Mouse (Mus musculus) brown adipose tissue, adult 24 weeks (tissue): Measurements from ENCODE around the gene Cacnb4. TPM values are rescaled to one million over a fixed set of nuclear protein-coding genes. Genes with fewer than 3 reads are reported as not detected.

Experiments used
- H3K27ac ChIP-seq: fragments of 200-500 bp; replicated peaks from 2 replicates; pipeline ENCODE4 v1.5.1; 2012; ENCODE audit warnings: low read depth, mild to moderate bottlenecking, low read length
- H3K4me1 ChIP-seq: fragments of 200-500 bp; 2 replicates; pipeline ENCODE4 v1.6.1; 2012; ENCODE audit warnings: low read length, mixed read lengths; ENCODE audit not compliant: control insufficient read depth, insufficient read depth, insufficient read length
- H3K4me3 ChIP-seq: fragments of 200-500 bp; 2 replicates; pipeline ENCODE4 v1.5.1; 2012; ENCODE audit warnings: low read depth, mild to moderate bottlenecking, low read length, moderate library complexity; ENCODE audit not compliant: insufficient read depth
- polyA plus RNA-seq: library from polyadenylated mRNA; stranded (reverse); fragments of >200 nt; gene quantifications from 2 replicates; pipeline ENCODE4 v1.2.4, GENCODE M21; 2012; ENCODE audit not compliant: missing spikeins, insufficient read depth, insufficient read length

The Cacnb4 gene
- polyA plus RNA-seq: not detected in 2 replicates

DNA sequence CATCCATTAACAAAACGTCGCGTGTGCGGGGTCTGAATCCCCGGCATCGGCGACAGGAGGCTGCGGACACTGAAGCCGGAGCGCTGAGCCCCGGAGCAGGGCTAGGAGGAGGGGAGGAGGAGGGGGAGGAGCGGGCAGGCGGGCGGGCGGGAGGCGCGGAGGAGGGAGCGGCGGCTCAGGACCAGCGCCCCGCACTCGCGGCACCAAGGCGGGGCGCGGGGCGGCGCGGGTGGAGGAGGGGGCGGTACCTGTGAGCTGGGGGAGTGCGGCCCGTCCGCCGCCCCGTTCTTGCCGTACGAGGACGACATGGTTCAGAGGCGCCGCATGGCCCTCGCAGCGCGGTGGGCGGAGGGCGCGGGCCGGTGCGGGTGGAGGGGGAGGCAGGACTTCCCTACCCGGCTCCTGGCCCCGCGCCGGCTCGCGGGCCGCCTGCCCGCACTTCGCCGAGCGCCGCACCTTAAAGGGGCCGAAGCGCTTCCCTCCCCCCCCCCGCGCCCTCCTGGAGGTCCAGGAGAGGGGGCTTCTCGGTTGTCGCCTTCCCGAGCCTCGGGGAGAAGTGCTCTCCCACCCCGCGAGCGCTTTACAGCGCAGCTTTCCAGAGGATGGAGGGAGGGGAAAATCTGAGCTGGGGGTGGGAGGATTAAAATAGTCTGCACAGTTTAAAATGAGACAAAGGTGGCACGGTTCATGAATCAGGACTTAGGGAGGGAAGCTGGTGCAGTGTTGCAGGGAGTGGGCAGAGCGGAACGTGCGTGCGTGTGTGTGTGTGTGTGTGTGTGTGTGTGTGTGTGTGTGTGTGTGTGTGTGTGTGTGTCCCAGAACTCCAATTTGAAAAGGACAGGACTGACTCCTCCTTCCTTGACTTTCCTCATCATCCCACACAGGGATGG lies at the start of gene Cacnb4:
Gene Cacnb4 (minus strand): TSS at position 809 of the 890 bp plus-strand sequence.
- peak within 1 kb of the TSS; percentile 53 for H3K4me3 ChIP-seq
- no peaks in the 10 kb centered on the region for H3K4me1 ChIP-seq
- no peak within 1 kb of the TSS for H3K27ac ChIP-seq

DNA sequence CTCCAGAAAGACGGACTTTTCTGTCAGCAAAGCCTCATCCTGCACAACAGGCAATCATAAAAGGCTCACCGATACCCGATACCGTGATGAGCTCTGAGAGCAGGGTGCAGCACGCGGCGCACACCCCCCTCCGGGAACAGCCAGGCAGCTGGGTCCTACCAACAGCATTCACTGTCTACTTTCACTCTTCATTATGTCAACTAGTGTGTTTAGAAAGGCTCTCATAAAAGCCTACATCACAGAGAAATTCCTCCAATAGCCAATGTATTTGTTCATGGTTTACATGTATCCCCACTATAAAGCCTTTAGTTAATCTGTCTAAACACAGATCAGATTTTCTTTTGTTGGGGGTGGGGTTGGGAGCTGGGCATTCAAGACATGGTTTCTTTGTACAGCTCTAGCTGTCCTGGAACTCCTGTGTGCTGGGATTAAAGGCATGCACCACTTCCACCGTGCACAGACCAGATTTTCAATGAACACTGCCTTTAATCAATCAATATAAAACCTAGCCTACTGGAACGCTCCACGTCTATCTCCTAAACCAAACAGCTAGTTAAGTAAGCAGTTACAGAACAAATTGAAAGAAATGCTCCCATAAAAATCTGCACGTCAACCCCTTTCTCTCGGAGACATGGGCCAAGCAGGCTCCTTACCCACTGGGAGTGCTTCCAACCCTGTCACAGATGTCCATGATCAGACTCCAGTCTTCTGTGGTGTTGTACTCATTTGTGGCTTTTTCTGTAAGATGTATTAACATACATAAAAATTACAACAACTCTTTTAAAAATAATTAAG lies 43.8 kb upstream of the Cacnb4 start:
- Histone ChIP-seq H3K4me1 (no peaks in the 10 kb centered on the region), H3K27ac (peak overlapping the region; percentile 21; the same call in 1 of the 2 replicates), H3K4me3 (peak overlapping the region; percentile 14)

DNA sequence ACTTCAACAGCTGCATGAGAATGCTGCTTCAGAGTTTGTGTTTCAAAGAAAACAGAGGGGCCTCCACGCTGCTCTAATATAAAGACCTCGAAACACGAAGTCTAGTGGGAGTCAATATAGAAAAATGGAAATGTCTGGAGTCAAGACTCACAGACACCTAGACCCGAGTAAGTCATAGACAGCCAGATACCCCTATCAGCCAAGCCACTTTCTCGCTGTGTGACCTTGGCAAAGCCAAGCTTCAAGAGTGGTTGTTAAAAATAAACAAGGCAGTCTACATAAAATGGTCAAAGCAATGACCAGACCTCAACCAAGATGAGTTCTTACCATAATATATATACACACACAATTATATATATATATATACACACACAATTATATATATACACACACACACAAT lies 40.4 kb upstream of the Cacnb4 start:
- Histone ChIP-seq H3K4me3 (no peak overlapping the region), H3K4me1 (no peaks in the 10 kb centered on the region), H3K27ac (no peak overlapping the region)

DNA sequence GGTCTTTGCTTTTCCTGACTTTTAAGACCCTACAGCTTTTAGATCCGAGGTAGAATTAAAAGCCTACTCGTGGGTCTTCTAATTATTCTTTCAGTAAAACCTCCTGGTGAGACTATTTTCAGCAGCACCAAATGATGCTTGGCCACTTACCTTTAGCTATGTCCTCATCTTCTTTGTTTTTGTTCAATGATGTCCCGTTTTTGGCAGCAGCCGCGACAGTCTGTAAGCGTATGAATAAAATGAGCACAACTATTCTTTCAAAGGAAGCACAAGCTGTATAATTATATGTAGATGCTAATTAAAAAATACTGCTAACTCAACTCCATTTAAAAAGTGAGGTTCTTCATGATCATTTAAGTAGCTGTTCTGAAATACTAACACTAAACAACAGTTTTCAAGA lies 38.9 kb upstream of the Cacnb4 start:
- Histone ChIP-seq H3K27ac (no peak overlapping the region), H3K4me3 (no peak overlapping the region), H3K4me1 (no peaks in the 10 kb centered on the region)

DNA sequence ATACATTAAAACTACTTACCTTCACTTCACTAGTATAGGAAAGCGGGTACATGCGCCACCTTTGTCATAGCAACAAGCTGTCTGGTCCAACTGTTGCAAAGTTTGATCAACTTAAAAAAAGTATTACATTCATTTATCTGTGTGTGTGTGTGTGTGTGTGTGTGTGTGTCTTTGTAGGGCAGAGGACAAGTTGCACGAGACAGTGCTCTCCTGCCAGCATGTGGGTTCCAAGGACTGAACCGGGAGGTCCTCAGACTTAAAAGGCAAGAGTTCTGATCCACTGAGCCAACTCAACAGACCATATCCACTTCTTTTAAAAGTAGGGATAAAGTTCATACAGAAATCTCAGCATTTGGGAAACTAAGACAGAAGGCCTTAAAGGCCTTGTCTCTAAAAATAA lies 37.5 kb upstream of the Cacnb4 start:
- no peak overlapping the region for H3K4me3 ChIP-seq
- no peaks in the 10 kb centered on the region for H3K4me1 ChIP-seq
- no peak overlapping the region for H3K27ac ChIP-seq

DNA sequence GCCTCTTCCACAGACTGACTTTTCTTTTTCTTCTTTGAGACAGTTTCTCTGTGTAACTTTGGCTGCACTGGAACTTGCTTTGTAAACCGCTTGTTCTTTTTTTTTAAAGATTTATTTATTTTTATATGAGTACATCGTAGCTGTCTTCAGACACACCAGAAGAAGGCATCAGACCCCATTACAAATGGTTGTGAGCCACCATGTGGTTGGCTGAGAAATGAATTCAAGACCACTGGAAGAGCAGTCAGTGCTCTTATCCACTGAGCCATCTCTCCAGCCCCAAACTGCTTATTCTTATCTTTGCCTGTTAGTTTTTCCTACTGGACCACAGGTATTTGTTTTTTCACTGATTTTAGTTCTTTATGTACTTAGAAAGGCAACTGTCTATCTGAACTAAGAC lies 34.2 kb upstream of the Cacnb4 start:
- Histone ChIP-seq H3K4me3 (no peak overlapping the region), H3K27ac (no peak overlapping the region), H3K4me1 (no peaks in the 10 kb centered on the region)

DNA sequence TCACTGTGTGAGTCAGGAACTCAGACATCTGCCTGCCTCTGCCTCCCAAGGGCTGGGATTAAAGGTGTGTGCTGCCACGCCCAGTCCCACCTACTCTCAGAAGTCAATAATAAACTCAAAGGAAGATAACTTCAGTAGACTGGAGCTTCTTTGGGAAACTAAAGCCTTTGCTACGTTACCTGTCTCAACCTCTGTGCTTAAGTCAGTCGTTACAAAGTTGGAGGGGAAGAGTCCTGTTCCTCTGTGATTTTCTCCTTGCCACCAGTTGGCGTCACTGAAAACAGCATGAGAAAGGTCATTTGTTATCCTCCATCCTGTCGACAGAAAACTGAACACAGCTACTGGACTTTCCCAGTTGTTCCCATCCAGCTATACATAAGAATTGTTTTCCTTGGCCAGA lies 32.8 kb upstream of the Cacnb4 start:
- H3K27ac ChIP-seq: no peak overlapping the region
- H3K4me1 ChIP-seq: no peaks in the 10 kb centered on the region
- no peak overlapping the region for H3K4me3 ChIP-seq

DNA sequence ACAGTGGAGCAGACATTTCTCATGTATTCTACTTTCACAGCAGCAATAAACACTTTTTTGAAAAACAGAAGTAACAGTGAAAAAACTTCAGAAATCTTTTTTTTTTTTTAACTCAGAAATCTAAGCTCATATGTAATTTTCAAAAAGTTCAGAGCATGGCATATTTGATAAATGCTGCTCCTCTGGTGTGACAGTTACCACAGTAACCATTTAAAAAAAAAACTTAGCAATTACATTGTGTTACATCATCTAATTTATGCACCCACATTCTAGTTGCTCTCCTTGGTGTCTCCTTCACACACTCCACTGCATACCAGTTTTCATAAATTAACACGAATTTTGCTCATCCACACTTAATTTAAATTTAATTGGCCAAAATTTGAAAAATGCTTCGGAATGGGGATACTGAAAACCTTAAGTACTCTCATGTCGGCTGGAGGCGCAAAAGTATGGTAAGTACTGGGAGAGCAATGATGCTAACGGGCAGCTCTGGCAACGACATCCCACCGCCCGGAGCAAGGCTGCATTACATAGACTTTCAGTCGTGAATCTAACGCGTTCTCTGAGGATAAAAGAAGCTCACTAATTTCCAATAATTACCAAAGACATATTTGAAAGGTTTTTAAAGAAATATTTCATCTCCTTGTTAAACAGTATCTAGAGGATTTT lies 24.9 kb upstream of the Cacnb4 start:
- no peak overlapping the region for H3K4me3 ChIP-seq
- no peak overlapping the region for H3K27ac ChIP-seq
- no peaks in the 10 kb centered on the region for H3K4me1 ChIP-seq

DNA sequence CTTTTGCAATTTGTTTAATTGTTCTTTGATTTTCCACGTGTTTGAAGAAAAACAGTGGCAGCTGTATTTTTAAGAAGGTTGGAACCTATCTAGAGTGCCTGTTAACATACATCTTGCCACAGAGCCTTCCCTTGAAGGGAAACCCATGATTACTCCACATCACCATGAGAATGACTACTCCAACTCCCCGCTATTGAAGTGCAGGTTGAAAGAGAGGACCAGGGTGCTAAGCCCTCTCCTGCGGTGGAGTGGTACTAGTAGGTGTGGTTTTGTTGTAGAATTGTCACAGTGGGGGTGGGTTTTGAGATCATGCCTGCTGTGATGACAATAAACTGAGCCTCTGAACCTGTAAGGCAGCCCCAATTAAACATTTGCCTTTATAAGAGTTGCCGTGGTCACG lies 23.7 kb upstream of the Cacnb4 start:
- H3K4me1 ChIP-seq: no peaks in the 10 kb centered on the region
- H3K27ac ChIP-seq: no peak overlapping the region
- H3K4me3 ChIP-seq: no peak overlapping the region

DNA sequence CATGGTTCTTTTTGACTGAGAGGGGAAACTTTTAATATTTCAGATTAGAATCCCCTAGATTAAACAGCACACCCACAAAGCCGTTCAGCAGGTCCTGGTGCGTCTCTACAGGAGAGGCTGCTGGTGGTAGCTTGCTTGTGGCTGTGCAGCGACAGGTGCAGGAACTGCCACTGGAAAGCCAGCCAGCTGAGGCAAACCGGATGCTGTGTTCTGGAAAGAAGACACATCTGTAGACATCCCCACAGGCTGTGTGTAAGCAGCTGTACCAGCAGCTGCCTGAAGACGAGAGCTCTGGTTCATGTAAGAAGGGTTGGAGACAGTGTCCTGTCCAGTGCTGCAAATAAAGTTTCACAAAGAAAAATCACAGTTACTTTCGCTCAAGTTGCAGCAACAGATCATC lies 18.0 kb upstream of the Cacnb4 start:
- H3K4me3 ChIP-seq: no peak overlapping the region
- no peaks in the 10 kb centered on the region for H3K4me1 ChIP-seq
- H3K27ac ChIP-seq: no peak overlapping the region

DNA sequence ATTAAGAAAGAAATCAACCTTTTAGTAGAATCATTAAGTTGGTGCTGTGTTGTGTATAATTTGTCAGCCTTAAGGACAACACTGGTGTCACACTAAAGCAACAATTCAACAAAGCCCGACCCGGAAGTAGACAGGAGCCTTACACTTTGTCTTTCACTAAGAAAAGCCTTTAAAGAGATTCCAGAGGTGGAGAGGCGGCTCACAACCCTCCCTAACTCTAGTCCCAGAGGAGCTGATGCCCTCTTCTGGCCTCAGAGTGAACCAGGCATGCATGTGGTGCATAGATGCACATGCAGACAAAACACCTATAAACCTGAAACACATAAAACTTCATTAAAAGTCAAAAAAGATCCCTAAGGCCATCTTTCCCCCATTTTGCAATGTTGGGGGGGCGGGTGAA lies 15.1 kb upstream of the Cacnb4 start:
- Histone ChIP-seq H3K27ac (no peak overlapping the region), H3K4me3 (no peak overlapping the region), H3K4me1 (no peaks in the 10 kb centered on the region)

DNA sequence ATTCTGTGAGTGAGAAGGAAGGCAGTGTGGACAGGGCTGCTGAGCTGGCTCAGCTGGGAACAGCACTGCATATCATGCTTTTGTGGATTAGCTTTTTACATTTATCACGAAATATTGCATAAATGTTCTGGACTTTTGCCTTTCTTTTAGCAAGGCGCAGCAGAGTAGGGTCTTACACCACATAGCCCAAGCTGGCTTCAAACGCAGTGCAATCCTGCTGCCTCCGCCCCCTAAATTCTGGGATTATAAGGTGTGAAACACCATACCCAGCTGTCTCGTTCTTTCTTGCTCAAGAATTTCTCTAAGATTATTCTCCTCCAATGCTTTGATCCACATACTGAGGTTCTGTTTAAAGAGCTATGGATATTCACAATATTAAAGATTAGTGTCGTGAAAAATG lies 10.0 kb upstream of the Cacnb4 start:
- no peaks in the 10 kb centered on the region for H3K4me1 ChIP-seq
- H3K4me3 ChIP-seq: no peak overlapping the region
- H3K27ac ChIP-seq: no peak overlapping the region

DNA sequence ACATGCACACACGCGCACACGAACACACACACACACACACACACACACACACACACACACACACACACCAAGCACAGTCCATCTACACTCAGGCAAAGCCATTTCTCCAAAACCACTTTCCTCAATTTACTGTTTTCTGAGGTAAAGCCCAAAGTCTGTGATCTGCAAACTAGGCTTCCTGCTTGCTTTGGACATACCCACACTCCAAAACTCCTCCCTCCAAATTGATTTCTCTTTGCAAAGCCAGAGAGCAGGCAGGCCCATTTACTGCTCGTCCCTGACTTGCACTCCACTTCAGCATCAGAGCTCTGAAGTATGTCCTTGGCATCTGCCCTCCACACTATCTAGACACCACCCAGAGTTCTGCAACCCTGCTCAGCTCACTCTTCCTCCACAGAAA lies 958 bp upstream of the Cacnb4 start:
- no peak overlapping the region for H3K27ac ChIP-seq
- no peaks in the 10 kb centered on the region for H3K4me1 ChIP-seq
- H3K4me3 ChIP-seq: no peak overlapping the region

DNA sequence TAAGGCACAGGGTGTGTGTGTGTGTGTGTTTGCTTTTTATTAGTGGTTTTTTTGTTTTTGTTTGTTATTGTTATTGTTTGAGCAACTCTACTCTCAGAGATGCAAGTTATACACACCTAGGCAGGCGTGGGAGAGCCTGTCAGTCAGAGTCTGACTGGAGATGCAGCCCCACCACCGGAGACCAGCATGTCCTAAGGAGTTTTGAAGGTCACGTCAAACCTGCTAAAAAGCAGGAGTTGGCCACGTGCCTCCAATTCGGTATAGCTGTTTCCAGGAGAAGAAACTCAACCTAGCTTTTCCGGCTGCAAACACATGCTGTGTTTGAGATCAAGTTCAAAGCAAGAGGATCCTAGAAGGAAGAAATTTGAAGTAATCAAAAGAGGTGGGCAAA lies 277 bp upstream of the Cacnb4 start:
- no peak overlapping the region for H3K27ac ChIP-seq
- no peak overlapping the region for H3K4me3 ChIP-seq
- H3K4me1 ChIP-seq: no peaks in the 10 kb centered on the region

DNA sequence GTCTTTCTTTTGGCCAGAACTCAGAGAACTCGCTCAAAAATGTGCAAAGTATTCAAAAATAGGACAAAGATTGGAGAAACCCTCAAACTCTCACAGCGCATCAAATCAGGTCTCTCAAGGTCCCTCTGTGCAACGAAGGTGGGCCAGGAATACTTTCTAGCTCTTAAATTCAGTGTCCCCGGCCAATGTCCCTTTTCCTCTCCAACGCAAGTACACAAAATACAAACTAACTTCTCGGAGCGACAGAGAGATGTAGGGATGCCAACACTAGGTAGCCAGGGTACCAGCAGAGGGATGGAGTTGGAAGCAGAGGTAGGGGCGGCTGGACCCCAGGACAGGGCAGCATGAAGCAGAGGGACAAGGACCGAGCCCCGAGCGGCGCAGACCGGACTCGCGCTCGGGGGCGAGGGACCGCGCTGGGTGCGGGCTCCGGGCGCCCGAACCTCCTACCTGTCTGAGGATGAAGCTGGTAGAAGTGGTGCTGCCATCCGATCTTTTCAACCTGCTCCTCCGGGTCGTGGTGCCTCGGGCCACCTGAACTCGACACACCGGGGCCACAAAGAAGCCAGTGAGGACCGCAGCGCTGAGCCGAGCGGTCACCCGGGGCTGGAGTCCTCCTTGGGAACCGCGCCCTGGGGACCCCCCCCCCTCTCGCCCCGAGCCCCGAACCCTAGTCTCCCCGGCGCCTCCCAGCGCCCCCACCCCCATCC lies 1.2 kb downstream of the Cacnb4 start:
- H3K4me1 ChIP-seq: no peaks in the 10 kb centered on the region
- H3K27ac ChIP-seq: no peak overlapping the region
- peak overlapping the region; percentile 45 for H3K4me3 ChIP-seq
